ENCODE assay signal across 13 mouse cellular contexts in genomic region chr1:43225531-43226151, GRCm38 (mm10). TPM values are rescaled to one million over a fixed set of nuclear protein-coding genes. Genes with fewer than 3 reads are reported as not detected.
A peak's percentile ranks its signal among the peaks of the same experiment; 100 is the strongest.
DNase-seq lines count a peak whose midpoint lies in the region; ATAC-seq and TF ChIP-seq lines count a peak whose summit lies in the region.
"Had no signal": no experiment of that assay in that cellular context is flagged by ENCODE, and none has a peak within 500 bp of the region (broad histone marks: within the 10 kb centered on the region; RNA-seq: fewer than 3 reads in every experiment).

No protein-coding gene starts in this region.

- TF ChIP-seq CTCF in C2C12 (IDR thresholded peaks at IDR 0.05; ENCODE audit: control insufficient read depth, insufficient read depth, insufficient read length) = no peak

- H3K9ac ChIP-seq in heart, embryonic 16.5 days (ENCODE audit: low read length) = no peak overlapping the region
- H3K9ac ChIP-seq in limb, embryonic 14.5 days (ENCODE audit: low read depth, low read length, severe bottlenecking) = no peak overlapping the region
- H3K9ac ChIP-seq: forebrain, embryonic 12.5 days had no signal

- 55% methylated on average over 8 of the region's 8 CpGs for WGBS in heart, embryonic 16.5 days
- WGBS in limb, embryonic 14.5 days = 55% methylated on average over 8 of the region's 8 CpGs

- no peaks in the 10 kb centered on the region for H3K27me3 ChIP-seq in heart, embryonic 16.5 days (ENCODE audit: control insufficient read depth, insufficient read depth, low read length)
- no peaks in the 10 kb centered on the region for H3K27me3 ChIP-seq in C2C12 (ENCODE audit: control insufficient read depth, insufficient read depth, insufficient read length)
- H3K27me3 ChIP-seq in limb, embryonic 14.5 days (ENCODE audit: control insufficient read depth, insufficient read depth, low read length) = no peaks in the 10 kb centered on the region
- H3K27me3 ChIP-seq: forebrain, embryonic 12.5 days had no signal

- peaks cover 11% of the 10 kb centered on the region for H3K4me1 ChIP-seq in heart, embryonic 16.5 days (ENCODE audit: control insufficient read depth, insufficient read depth, low read length)
- no peaks in the 10 kb centered on the region for H3K4me1 ChIP-seq in limb, embryonic 14.5 days (ENCODE audit: control insufficient read depth, insufficient read depth, low read length)
- H3K4me1 ChIP-seq: forebrain, embryonic 12.5 days had no signal

- no peaks in the 10 kb centered on the region for H3K79me2 ChIP-seq in C2C12 (ENCODE audit: control insufficient read depth, insufficient read depth)

- intact Hi-C loops in heart, postnatal 36 days (cut with DNase I) = no loop called here

- H3K4me2 ChIP-seq in heart, embryonic 16.5 days (ENCODE audit: low read depth, low read length) = no peak overlapping the region
- H3K4me2 ChIP-seq in limb, embryonic 14.5 days (replicated peaks; ENCODE audit: low read depth, low read length, severe bottlenecking) = no peak overlapping the region
- H3K4me2 ChIP-seq: forebrain, embryonic 12.5 days had no signal

- ATAC-seq in heart, embryonic 16.5 days (replicated peaks; ENCODE audit: extremely low read depth, insufficient read depth, low FRiP score) = no peak; the same call in 1 of the 2 replicates
- no peak for ATAC-seq in limb, embryonic 14.5 days (ENCODE audit: low FRiP score, low read depth)

- TF ChIP-seq POLR2A in limb, embryonic 14.5 days (IDR thresholded peaks at IDR 0.05; ENCODE audit: borderline replicate concordance, extremely low read depth, insufficient read depth, insufficient read length) = no peak

- H3ac ChIP-seq in C2C12 (ENCODE audit: control insufficient read depth, insufficient read length, low read depth) = no peak overlapping the region

- no peaks in the 10 kb centered on the region for H3K36me3 ChIP-seq in heart, embryonic 16.5 days (ENCODE audit: control insufficient read depth, insufficient read depth)
- no peaks in the 10 kb centered on the region for H3K36me3 ChIP-seq in C2C12 (ENCODE audit: control insufficient read depth, insufficient read depth)
- H3K36me3 ChIP-seq in limb, embryonic 14.5 days (ENCODE audit: control insufficient read depth, insufficient read depth, low read length) = no peaks in the 10 kb centered on the region
- H3K36me3 ChIP-seq: forebrain, embryonic 12.5 days; G1E had no signal

- H3K27ac ChIP-seq in heart, embryonic 16.5 days (ENCODE audit: low read length) = peak overlapping the region; percentile 6
- H3K27ac ChIP-seq in limb, embryonic 14.5 days (replicated peaks; ENCODE audit: low read depth, low read length) = peak overlapping the region; percentile 15; the same call in 1 of the 2 replicates
- H3K27ac ChIP-seq: forebrain, embryonic 12.5 days had no signal

- DNase-seq in heart, postnatal 36 days = no peak
- DNase-seq in R1 (ENCODE audit: low read depth, low spot score) = peak; percentile 25
- no peak for DNase-seq in limb, embryonic 14.5 days (ENCODE audit: low spot score)
- DNase-seq in gastrocnemius, postnatal 4 days (ENCODE audit: low spot score in 2 of 2) = no peak
- no peak for DNase-seq in spleen, adult 12 weeks (ENCODE audit: low spot score)
- no peak for DNase-seq in thymus, postnatal 10 days (ENCODE audit: low spot score in 2 of 2)
- DNase-seq: adrenal gland, adult 2 months; gastrocnemius, postnatal 25 days had no signal

- no peak overlapping the region for H3K4me3 ChIP-seq in heart, embryonic 16.5 days (ENCODE audit: low read length)
- no peak overlapping the region for H3K4me3 ChIP-seq in C2C12 (ENCODE audit: insufficient read depth, poor library complexity, severe bottlenecking)
- H3K4me3 ChIP-seq in limb, embryonic 14.5 days (replicated peaks; ENCODE audit: low read length) = no peak overlapping the region
- H3K4me3 ChIP-seq: forebrain, embryonic 12.5 days had no signal

- H3K79me3 ChIP-seq in C2C12 (ENCODE audit: low read depth) = no peaks in the 10 kb centered on the region

- H3K9me3 ChIP-seq in heart, embryonic 16.5 days (replicated peaks; ENCODE audit: control insufficient read depth, low read length) = no peaks in the 10 kb centered on the region; the same call in 1 of the 2 replicates
- no peaks in the 10 kb centered on the region for H3K9me3 ChIP-seq in limb, embryonic 14.5 days (ENCODE audit: control insufficient read depth, low read length)
- H3K9me3 ChIP-seq: forebrain, embryonic 12.5 days; G1E had no signal

TF ChIP-seq in C2C12, 6 proteins besides CTCF, POLR2A, EP300 and RAD21:
- TF ChIP-seq CEBPB (IDR thresholded peaks at IDR 0.05; ENCODE audit: low read depth) = no peak
- TF ChIP-seq MYOD1 (IDR thresholded peaks at IDR 0.05; ENCODE audit: control insufficient read depth, insufficient read length, low read depth) = peak; percentile 15
- no peak for TF ChIP-seq FOSL1 (IDR thresholded peaks at IDR 0.05; ENCODE audit: insufficient read depth, low read length, poor library complexity, severe bottlenecking)

RNA-seq across cellular contexts. Expression of gene Fhl2, which starts 28.9 kb away (rescaled TPM):
- 426 and 443 TPM in 2 replicates for polyA plus RNA-seq in heart, embryonic 16.5 days (2015; fragmentation: Nextera tagmentation; extraction: Ambion mirVana)
- 1,000 to 10,000 TPM; 1,415 to 1,925 TPM for total RNA-seq in heart, postnatal 36 days (2021)
- polyA plus RNA-seq in C2C12 (2012; fragmentation: generic; extraction: Trizol) = 135 TPM
- polyA plus RNA-seq in limb, embryonic 14.5 days (2012; rRNA removed) = 22.4 and 23.1 TPM in 2 replicates
- polyA plus RNA-seq in limb, embryonic 14.5 days (2014; fragmentation: Nextera tagmentation; extraction: Ambion mirVana) = 19.5 and 20.3 TPM in 2 replicates
- total RNA-seq in gastrocnemius, postnatal 4 days (2021) = 10 to 100 TPM; 28.0 to 33.3 TPM
- total RNA-seq: megakaryocyte-erythroid progenitor cell, adult 5-6 weeks had no signal
- polyA plus RNA-seq: G1E had no signal
